ENCODE assay signal across 18 mouse cellular contexts in genomic region chr8:70746676-70747075, GRCm38 (mm10). TPM values are rescaled to one million over a fixed set of nuclear protein-coding genes. Genes with fewer than 3 reads are reported as not detected.
"Had no signal": no experiment of that assay in that cellular context is flagged by ENCODE, and none has a peak within 500 bp of the region (broad histone marks: within the 10 kb centered on the region; RNA-seq: fewer than 3 reads in every experiment).

No protein-coding gene starts in this region.

- DNase-seq: lung, adult 2 months; lung, postnatal 36 days; thymus, adult 2 months; thymus, postnatal 25 days had no signal

- H3K4me2 ChIP-seq: kidney, embryonic 15.5 days; liver, embryonic 11.5 days; liver, embryonic 15.5 days; midbrain, embryonic 11.5 days; midbrain, embryonic 15.5 days; neural tube, embryonic 13.5 days; stomach, embryonic 15.5 days had no signal

- H3K9ac ChIP-seq: kidney, embryonic 15.5 days; liver, embryonic 15.5 days; midbrain, embryonic 15.5 days; neural tube, embryonic 13.5 days; stomach, embryonic 15.5 days had no signal

- H3K9me3 ChIP-seq: kidney, embryonic 15.5 days; limb, embryonic 10.5 days; liver, embryonic 15.5 days; midbrain, embryonic 15.5 days; neural tube, embryonic 13.5 days; stomach, embryonic 15.5 days had no signal

- H3K36me3 ChIP-seq: kidney, embryonic 15.5 days; limb, embryonic 10.5 days; liver, embryonic 15.5 days; midbrain, embryonic 15.5 days; neural tube, embryonic 13.5 days; stomach, embryonic 15.5 days had no signal

- H3K27ac ChIP-seq: kidney, embryonic 15.5 days; left cerebral cortex, adult 2 months; limb, embryonic 10.5 days; liver, embryonic 15.5 days; midbrain, embryonic 15.5 days; neural tube, embryonic 13.5 days; stomach, embryonic 15.5 days had no signal

- H3K4me3 ChIP-seq: kidney, embryonic 15.5 days; left cerebral cortex, adult 2 months; limb, embryonic 10.5 days; liver, embryonic 15.5 days; midbrain, embryonic 15.5 days; neural tube, embryonic 13.5 days; stomach, embryonic 15.5 days had no signal

- ATAC-seq: lung, postnatal 0 days; midbrain, embryonic 15.5 days had no signal

RNA-seq across cellular contexts. Expression of gene Gm3336, which starts 28.3 kb away (rescaled TPM):
- total RNA-seq: layer of hippocampus, postnatal 25 days; left cerebral cortex, adult 2 months; left cerebral cortex, postnatal 14 days; monocyte, adult 5-6 weeks had no signal
- polyA plus RNA-seq: limb, embryonic 10.5 days; limb, embryonic 14.5 days; midbrain, embryonic 11.5 days; midbrain, embryonic 15.5 days; neural tube, embryonic 13.5 days had no signal
